Mouse (Mus musculus) bone marrow macrophage, adult 2 months (primary cell): ENCODE results near the gene Trpc2. TPM values are rescaled to one million over a fixed set of nuclear protein-coding genes. Genes with fewer than 3 reads are reported as not detected.

Experiments used
- H3K27ac ChIP-seq: 2 replicates; pipeline ENCODE4 v1.5.1; 2012; ENCODE audit warnings: low read depth, low read length; ENCODE audit not compliant: insufficient read depth
- H3K4me1 ChIP-seq: 2 replicates; pipeline ENCODE4 v1.6.1; 2012; ENCODE audit warnings: low read length; ENCODE audit not compliant: control insufficient read depth, insufficient read depth
- H3K4me3 ChIP-seq: 2 replicates; pipeline ENCODE4 v1.5.1; 2012; ENCODE audit warnings: mild to moderate bottlenecking, low read length, moderate library complexity; ENCODE audit not compliant: insufficient read depth
- CTCF ChIP-seq: IDR thresholded peaks from 2 replicates; pipeline ENCODE4 v1.5.1; 2012; ENCODE audit warnings: low read depth, mild to moderate bottlenecking, low read length, moderate library complexity
- POLR2A ChIP-seq: IDR thresholded peaks from 2 replicates; pipeline ENCODE4 v1.6.1; 2012; ENCODE audit warnings: mild to moderate bottlenecking, low read depth, low read length, borderline replicate concordance
- polyA plus RNA-seq: library from polyadenylated mRNA; stranded (reverse); fragments of >200 nt; gene quantifications from 2 replicates; pipeline ENCODE4 v1.2.4, GENCODE M21; 2012; ENCODE audit not compliant: missing spikeins, insufficient read depth, insufficient read length

Gene Trpc2
- polyA plus RNA-seq, 1 experiment, result not detected

DNA sequence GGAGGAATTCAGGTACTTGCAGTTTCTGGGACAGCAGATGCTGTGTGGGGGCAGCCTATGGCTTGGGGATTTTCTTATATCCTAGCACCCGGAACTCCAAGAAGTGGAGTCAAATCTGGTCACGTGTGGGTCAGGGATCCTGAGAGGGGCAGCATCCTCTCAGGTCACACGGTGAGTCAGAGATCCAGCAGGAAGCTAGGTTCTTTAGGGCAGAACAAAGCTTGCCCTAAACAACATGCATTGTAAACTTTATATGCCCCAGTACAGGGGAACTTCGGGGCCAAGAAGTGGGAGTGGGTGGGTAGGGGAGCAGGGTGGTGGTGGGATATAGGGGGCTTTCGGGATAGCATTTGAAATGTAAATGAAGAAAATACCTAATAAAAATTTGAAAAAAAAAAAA lies 18.0 kb downstream of the Trpc2 start:
- H3K27ac ChIP-seq, result no peak overlapping the region
- peaks cover 5% of the 10 kb centered on the region; the same call in 1 of the 2 replicates for H3K4me1 ChIP-seq
- no peak overlapping the region for H3K4me3 ChIP-seq
- TF ChIP-seq POLR2A (no peak), CTCF (no peak)

DNA sequence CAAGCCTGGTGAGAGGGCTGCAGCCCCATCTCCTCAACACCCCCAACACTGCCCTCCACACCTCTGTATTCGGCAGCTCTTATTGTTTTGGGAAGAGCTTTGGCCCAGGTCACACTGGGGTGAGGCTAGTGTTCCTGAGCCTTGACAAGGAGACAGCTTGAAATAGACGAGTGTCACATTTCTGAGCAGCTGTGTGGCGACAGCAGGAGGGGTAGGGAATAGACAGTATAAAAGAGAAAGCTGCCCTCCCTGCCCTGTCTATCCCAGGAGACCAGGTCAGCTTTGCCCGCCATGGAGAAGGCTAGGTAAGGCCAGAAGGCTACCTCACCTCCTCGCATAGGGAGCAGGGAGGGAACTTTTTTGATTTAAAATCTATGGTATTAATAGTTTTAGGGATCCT lies 18.6 kb downstream of the Trpc2 start, which contains the start of gene Art1:
Art1 (plus strand) TSS at position 257 of the 400 bp plus-strand sequence.
- TF ChIP-seq CTCF (no peak), POLR2A (no peak)
- H3K27ac ChIP-seq, result no peak within 1 kb of the TSS
- no peak within 1 kb of the TSS for H3K4me3 ChIP-seq
- H3K4me1 ChIP-seq, result peaks cover 5% of the 10 kb centered on the region; the same call in 1 of the 2 replicates

DNA sequence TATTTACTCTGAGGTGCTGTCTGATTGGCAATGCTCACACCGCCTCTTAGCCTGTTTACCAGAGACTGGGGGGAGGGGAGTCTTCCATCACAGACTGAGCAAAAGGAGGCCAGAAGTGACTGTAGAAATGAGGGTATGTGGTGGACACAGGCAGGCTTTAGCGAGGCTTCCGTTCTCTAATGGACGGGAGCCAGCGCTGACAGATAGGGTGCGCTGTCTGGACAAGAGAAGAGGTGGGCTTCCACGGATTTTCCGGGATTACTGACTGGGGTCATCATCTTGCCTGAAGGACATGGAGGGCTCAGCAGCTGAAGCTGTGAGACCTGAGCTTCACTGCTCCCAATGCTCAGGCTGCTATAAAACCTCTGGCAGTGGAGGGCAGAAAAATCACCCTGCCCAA lies 19.3 kb downstream of the Trpc2 start:
- H3K4me1 ChIP-seq, result peaks cover 5% of the 10 kb centered on the region; the same call in 1 of the 2 replicates
- no peak overlapping the region for H3K4me3 ChIP-seq
- no peak overlapping the region for H3K27ac ChIP-seq
- TF ChIP-seq CTCF (no peak), POLR2A (no peak)

DNA sequence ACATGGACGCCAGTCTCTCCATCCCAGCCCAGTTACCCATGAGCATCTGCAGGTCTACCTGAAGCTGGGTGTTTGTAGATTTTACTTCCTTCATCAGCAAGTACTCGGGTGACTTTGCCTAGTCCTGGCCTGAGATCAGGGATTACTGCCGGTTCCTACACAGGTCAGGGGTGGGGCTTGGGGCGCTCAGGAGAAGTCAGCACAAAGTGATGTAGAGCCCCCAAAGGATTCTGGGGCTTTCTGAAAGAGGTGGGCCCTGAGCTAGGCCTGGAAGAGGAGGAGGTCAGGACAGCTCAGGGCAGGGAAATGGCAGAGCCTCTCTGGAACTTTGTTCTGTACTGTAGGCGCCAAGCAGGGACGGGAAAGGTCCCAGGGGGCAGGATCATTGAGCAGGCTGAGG lies 19.8 kb downstream of the Trpc2 start:
- H3K4me3 ChIP-seq, result no peak overlapping the region
- no peak overlapping the region for H3K27ac ChIP-seq
- TF ChIP-seq POLR2A (no peak), CTCF (no peak)
- H3K4me1 ChIP-seq, result peaks cover 5% of the 10 kb centered on the region; the same call in 1 of the 2 replicates

DNA sequence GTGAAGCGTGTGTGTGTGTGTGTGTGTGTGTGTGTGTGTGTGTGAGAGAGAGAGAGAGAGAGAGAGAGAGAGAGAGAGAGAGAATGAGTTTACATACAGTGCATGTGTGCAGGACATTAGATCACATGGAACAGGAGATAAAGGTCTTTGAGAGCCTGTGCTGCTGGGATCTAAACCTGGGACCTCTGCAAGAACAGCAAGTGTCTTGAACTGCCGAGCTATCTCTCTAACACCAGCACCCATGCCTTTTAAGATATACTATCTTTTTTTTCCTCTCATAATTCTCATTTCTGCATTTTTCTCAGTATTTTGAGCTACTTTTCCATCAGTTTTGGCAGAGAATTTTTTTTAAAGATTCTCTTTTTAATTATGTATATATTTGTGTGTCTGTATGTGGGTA lies 20.6 kb downstream of the Trpc2 start:
- Histone ChIP-seq H3K4me1 (peaks cover 5% of the 10 kb centered on the region; the same call in 1 of the 2 replicates), H3K27ac (no peak overlapping the region), H3K4me3 (no peak overlapping the region)
- TF ChIP-seq CTCF, result no peak
- TF ChIP-seq POLR2A, result no peak

DNA sequence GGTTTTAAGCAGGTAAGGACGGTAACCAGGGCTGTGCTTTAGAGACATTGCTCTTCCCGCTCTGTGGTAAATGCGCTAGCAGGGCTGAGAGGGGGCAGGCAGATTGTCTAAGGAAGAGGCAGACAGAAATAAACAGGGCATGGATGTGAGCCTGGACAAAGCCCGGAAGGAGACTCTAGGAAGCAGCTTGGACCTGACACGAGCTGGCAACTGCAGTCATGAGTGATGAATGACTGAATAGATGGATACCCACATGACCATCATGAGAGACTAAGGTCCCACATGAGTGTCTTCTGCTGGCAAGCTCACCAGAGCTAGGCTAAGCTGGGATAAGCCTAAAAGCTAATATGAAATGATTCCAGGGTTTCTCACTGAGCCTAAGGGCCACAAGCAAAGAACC lies 21.2 kb downstream of the Trpc2 start:
- TF ChIP-seq POLR2A, result no peak
- TF ChIP-seq CTCF, result no peak
- Histone ChIP-seq H3K27ac (no peak overlapping the region), H3K4me3 (no peak overlapping the region), H3K4me1 (peaks cover 5% of the 10 kb centered on the region; the same call in 1 of the 2 replicates)

DNA sequence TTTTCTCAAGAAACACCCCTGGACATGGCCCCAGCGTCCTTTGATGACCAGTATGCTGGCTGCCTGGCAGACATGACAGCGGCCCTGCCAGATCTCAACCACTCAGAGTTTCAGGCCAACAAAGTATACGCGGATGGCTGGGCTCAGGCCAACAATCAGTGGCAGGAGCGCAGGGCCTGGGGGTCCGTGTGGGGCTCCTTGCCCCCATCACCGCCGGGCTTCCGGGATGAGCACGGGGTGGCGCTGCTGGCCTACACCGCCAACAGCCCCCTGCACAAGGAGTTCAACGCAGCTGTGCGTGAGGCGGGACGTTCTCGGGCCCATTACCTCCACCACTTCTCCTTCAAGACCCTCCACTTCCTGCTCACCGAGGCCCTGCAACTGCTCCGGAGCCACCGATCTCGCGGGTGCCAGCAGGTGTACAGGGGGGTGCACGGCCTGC lies 23.8 kb downstream of the Trpc2 start:
- H3K4me1 ChIP-seq, result no peaks in the 10 kb centered on the region
- no peak for TF ChIP-seq POLR2A
- no peak for TF ChIP-seq CTCF
- H3K27ac ChIP-seq, result no peak overlapping the region
- H3K4me3 ChIP-seq, result no peak overlapping the region

DNA sequence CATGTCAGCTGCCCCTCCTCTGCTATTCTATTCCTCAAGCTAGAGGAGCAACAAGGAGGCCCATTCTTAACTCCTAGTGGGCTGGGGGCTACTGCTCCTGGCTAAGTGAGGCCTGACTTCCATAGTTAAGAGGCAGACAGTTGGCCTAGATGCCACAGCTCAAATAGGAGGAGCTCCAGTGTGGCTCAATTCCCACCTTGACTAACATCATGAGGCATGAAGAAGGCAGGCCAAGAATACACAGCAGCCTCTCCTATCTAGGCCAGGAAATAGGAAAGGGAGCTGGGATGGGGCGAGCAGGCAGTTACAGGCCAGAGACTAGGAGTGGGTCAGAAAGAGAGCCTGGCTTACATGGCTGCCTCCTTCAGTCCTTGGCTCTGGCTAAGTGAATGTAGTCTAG lies 25.3 kb downstream of the Trpc2 start:
- Histone ChIP-seq H3K4me1 (no peaks in the 10 kb centered on the region), H3K27ac (no peak overlapping the region), H3K4me3 (no peak overlapping the region)
- no peak for TF ChIP-seq CTCF
- no peak for TF ChIP-seq POLR2A

DNA sequence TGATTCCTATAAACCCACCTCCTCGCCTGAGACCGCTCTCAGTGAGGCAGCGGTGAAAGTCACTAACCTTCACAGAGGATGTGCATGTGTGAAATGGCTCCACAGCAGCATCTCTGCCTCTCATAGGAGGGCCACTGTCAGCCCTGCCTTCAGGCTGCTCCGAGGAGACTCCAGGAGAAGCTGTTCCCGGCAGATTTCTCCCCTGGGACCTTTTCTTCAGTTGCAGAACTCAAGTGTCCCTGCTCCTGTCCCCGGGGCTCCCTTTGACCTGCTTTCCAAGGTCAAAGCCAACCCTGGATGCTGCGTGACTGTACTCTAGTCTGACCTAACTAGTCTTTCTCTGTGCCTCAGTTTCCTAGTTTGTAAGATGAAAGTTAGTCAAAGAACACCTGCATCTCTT lies 26.3 kb downstream of the Trpc2 start, which contains the start of gene Art5:
Art5 (minus strand) TSS at position 319 of the 400 bp plus-strand sequence.
- Histone ChIP-seq H3K4me3 (no peak within 1 kb of the TSS), H3K4me1 (no peaks in the 10 kb centered on the region), H3K27ac (no peak within 1 kb of the TSS)
- TF ChIP-seq POLR2A (no peak), CTCF (no peak)

DNA sequence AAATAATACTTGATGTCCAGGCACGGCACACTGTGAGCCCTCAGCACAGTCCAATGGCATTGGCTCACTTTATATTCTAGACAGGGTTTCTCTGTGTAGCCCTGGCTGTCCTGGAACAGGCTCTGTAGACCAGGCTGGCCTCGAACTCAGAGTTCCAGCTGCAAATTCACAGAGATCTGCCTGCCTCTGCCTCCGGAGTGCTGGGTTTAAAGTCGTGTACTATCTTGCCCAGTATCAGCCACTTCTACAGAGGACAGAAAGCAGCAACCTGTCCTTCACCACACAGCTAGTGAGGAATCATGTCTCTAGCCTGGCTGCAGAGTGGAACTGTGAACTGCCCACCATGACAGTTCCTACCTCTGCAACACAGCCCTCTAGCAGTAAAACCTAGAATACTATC lies 26.8 kb downstream of the Trpc2 start:
- no peaks in the 10 kb centered on the region for H3K4me1 ChIP-seq
- TF ChIP-seq POLR2A (no peak), CTCF (no peak)
- H3K27ac ChIP-seq, result no peak overlapping the region
- no peak overlapping the region for H3K4me3 ChIP-seq
